Mouse (Mus musculus) lung, adult 2 months (tissue): ENCODE results near the gene Rbmxl1.

Experiments used
- CTCF ChIP-seq: fragments of 200-500 bp; IDR thresholded peaks from 2 replicates; pipeline ENCODE4 v1.5.1; 2011; ENCODE audit warnings: mild to moderate bottlenecking, low read length, control low read depth; ENCODE audit not compliant: insufficient read depth
- POLR2A ChIP-seq: fragments of 200-500 bp; IDR thresholded peaks from 2 replicates; pipeline ENCODE4 v1.6.1; 2011; ENCODE audit warnings: low read depth, mild to moderate bottlenecking, control low read depth, low read length, borderline replicate concordance; ENCODE audit errors: extremely low read depth

GRCm38 (mm10) chr8:78463941-78464340, 44.8 kb downstream of the Rbmxl1 start:
- no peak for TF ChIP-seq CTCF
- no peak for TF ChIP-seq POLR2A
